Mouse (Mus musculus) induced T-regulatory cell, adult 2 months (primary cell): ENCODE results near the gene Adrm1.
A peak's percentile ranks its signal among the peaks of the same experiment; 100 is the strongest.

Experiments
- DNase-seq: peaks from one replicate; pipeline ENCODE4 v3.0.0-alpha.2; 2012; ENCODE audit warnings: low read depth

Adrm1 gene

GRCm38 (mm10) chr2:180219145-180219943 is 48.1 kb downstream of the Adrm1 start:
- no peak for DNase-seq

DNA sequence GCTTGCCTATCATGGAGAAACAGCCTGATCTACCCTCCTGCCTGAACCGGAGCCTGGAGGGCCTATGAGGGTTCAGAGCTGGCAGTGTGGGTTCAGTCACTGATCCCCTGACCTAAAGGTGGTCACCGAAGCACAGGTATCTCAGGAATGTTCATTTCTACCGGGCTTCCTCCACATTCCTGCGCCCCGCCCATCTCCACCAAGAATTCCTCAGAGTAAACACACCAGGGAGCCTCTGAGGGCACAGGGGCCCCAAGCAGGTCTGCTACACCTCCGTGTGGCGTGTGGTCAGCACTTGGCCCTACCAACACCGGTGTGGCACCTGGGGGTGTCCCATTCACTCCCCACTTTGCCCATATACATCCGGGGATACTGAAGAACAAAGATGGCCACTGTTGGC is 48.9 kb downstream of the Adrm1 start:
- no peak for DNase-seq

DNA sequence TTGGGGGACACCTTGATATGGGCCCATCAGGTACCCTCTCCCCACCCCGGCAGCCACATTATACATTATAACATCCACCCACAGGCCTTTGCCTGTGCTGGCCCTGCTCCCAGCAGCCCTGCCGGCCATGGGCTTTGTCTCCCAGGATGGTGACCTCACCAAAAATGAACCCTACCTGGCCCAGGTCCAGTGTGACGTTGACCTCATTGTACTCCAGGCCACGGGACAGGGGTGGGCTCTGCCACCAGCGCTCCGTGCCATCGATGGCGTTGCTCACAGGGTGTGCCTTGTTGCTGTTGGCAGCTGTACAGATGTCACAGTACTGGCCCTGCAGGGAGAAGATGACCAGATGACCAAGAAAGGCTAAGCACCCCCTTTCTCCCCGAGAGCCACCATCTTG is 49.8 kb downstream of the Adrm1 start:
- no peak for DNase-seq

GRCm38 (mm10) chr2:180222250-180222649 is 51.0 kb downstream of the Adrm1 start:
- no peak for DNase-seq

DNA sequence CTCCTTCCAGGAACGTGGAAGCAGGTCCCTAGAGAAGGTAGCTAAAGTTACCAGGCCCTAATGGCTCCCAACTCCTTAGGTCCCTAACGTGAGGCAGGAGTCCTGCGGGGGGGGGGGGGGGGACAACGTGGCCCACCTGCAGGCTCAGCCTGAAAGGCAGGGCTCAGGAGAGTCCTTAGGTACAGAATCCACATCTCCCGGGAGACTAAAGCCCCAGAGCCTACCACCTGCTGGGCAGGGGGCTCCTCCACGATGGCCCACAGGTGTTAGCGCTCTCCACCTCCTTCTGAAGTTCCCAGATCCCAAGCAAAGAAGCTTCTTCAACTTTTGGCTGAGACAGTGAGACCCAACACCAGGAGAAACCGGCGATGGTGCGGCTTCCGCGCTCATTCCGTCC is 53.4 kb downstream of the Adrm1 start:
- no peak for DNase-seq

DNA sequence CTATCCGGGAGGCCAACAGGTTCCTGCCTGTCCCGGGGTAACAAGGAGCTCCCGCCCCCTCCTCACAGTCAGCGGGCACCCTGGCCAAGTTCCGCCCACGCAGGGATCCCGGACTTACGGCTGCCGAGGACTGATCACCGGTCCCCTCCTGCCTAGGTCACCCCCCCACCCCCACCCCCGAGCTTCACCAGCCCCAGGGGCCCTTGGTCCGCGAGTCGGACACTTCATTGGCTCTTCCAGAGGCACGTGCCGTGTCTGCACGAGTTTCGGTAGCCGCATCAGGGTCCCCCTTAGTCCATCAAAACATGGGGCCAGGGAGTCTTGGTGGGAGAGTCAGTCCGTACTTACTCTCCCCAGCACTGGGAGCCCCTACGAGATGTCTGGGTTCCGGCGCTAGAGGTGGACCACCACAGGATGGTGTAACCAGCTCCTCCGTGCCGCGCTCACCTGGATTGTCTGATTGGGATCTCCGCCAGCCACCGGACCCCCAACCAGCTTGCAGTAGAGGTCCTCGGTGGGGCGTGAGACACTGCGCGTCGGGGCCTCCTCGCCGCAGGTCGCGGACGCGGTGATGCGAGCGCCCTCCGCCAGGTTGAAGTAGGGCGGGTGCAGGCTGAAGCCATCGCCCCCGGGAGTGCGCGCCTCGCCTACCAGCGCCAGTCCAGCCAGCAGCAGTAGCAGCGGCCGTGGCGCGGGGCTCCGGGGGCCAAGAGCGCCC is 53.9 kb downstream of the Adrm1 start:
- DNase-seq, result peak; percentile 46
